Mouse (Mus musculus): ENCODE data around the gene Gtf2f2. TPM values are rescaled to one million over a fixed set of nuclear protein-coding genes. Genes with fewer than 3 reads are reported as not detected.

The Gtf2f2 gene
- 33.8 and 36.0 TPM in 2 replicates for polyA plus RNA-seq (2014; fragmentation: Nextera tagmentation; extraction: Ambion mirVana)

GRCm38 (mm10) chr14:76010102-76011061 lies at the start of gene Gtf2f2:
Gtf2f2 (minus strand) TSS chr14:76010865.
- Histone ChIP-seq H3K36me3 (ENCODE audit: control insufficient read depth, insufficient read depth, low read length) (no peaks in the 10 kb centered on the region), H3K27me3 (ENCODE audit: control insufficient read depth, insufficient read depth, low read length) (no peaks in the 10 kb centered on the region), H3K9ac (replicated peaks; ENCODE audit: low read depth, low read length) (peak within 1 kb of the TSS; percentile 69), H3K4me1 (ENCODE audit: control insufficient read depth, insufficient read depth, low read length) (peaks cover 12% of the 10 kb centered on the region; the same call in 1 of the 2 replicates), H3K4me2 (replicated peaks; ENCODE audit: low read depth, low read length) (peak within 1 kb of the TSS; percentile 68), H3K4me3 (ENCODE audit: low read depth, low read length) (peak within 1 kb of the TSS; percentile 86), H3K27ac (ENCODE audit: low read length) (peak within 1 kb of the TSS; percentile 82), H3K9me3 (ENCODE audit: control insufficient read depth, low read depth, low read length) (no peaks in the 10 kb centered on the region)
- ATAC-seq (ENCODE audit: insufficient number of reproducible peaks, insufficient read depth, low FRiP score, low read depth), result peak; percentile 90
- WGBS, result 2% methylated on average over 67 of the region's 67 CpGs

- Histone ChIP-seq H3K9ac (replicated peaks; ENCODE audit: low read depth, low read length) (no peak overlapping the region), H3K9me3 (ENCODE audit: control insufficient read depth, low read depth, low read length) (no peaks in the 10 kb centered on the region), H3K27me3 (ENCODE audit: control insufficient read depth, insufficient read depth, low read length) (no peaks in the 10 kb centered on the region), H3K4me3 (ENCODE audit: low read depth, low read length) (no peak overlapping the region), H3K36me3 (ENCODE audit: control insufficient read depth, insufficient read depth, low read length) (no peaks in the 10 kb centered on the region), H3K4me2 (replicated peaks; ENCODE audit: low read depth, low read length) (no peak overlapping the region), H3K27ac (ENCODE audit: low read length) (no peak overlapping the region), H3K4me1 (ENCODE audit: control insufficient read depth, insufficient read depth, low read length) (no peaks in the 10 kb centered on the region)
- WGBS, result 72% methylated on average over 5 of the region's 5 CpGs
- ATAC-seq (ENCODE audit: insufficient number of reproducible peaks, insufficient read depth, low FRiP score, low read depth), result no peak
Observed at GRCm38 (mm10) chr14:76059441-76059840, 48.8 kb upstream of the Gtf2f2 start.

- H3K4me2 ChIP-seq (replicated peaks; ENCODE audit: low read depth, low read length), result no peak overlapping the region
- H3K36me3 ChIP-seq (ENCODE audit: control insufficient read depth, insufficient read depth, low read length), result no peaks in the 10 kb centered on the region
- no peak for ATAC-seq (ENCODE audit: insufficient number of reproducible peaks, insufficient read depth, low FRiP score, low read depth)
- WGBS, result 76% methylated on average over 11 of the region's 11 CpGs
- no peak overlapping the region for H3K9ac ChIP-seq (replicated peaks; ENCODE audit: low read depth, low read length)
- no peaks in the 10 kb centered on the region for H3K9me3 ChIP-seq (ENCODE audit: control insufficient read depth, low read depth, low read length)
- no peak overlapping the region for H3K4me3 ChIP-seq (ENCODE audit: low read depth, low read length)
- H3K4me1 ChIP-seq (ENCODE audit: control insufficient read depth, insufficient read depth, low read length), result no peaks in the 10 kb centered on the region
- no peak overlapping the region for H3K27ac ChIP-seq (ENCODE audit: low read length)
- no peaks in the 10 kb centered on the region for H3K27me3 ChIP-seq (ENCODE audit: control insufficient read depth, insufficient read depth, low read length)
Observed at GRCm38 (mm10) chr14:76053726-76054125, 43.1 kb upstream of the Gtf2f2 start.

- H3K4me3 ChIP-seq (ENCODE audit: low read depth, low read length), result no peak overlapping the region
- 79% methylated on average over 7 of the region's 7 CpGs for WGBS
- no peak overlapping the region for H3K27ac ChIP-seq (ENCODE audit: low read length)
- no peak overlapping the region for H3K9ac ChIP-seq (replicated peaks; ENCODE audit: low read depth, low read length)
- no peak overlapping the region for H3K4me2 ChIP-seq (replicated peaks; ENCODE audit: low read depth, low read length)
- no peaks in the 10 kb centered on the region for H3K9me3 ChIP-seq (ENCODE audit: control insufficient read depth, low read depth, low read length)
- no peak for ATAC-seq (ENCODE audit: insufficient number of reproducible peaks, insufficient read depth, low FRiP score, low read depth)
- no peaks in the 10 kb centered on the region for H3K36me3 ChIP-seq (ENCODE audit: control insufficient read depth, insufficient read depth, low read length)
- no peaks in the 10 kb centered on the region for H3K4me1 ChIP-seq (ENCODE audit: control insufficient read depth, insufficient read depth, low read length)
- no peaks in the 10 kb centered on the region for H3K27me3 ChIP-seq (ENCODE audit: control insufficient read depth, insufficient read depth, low read length)
Observed at GRCm38 (mm10) chr14:76051966-76052365, 41.3 kb upstream of the Gtf2f2 start.

GRCm38 (mm10) chr14:76045767-76046166 lies 35.1 kb upstream of the Gtf2f2 start:
- no peak overlapping the region for H3K4me3 ChIP-seq (ENCODE audit: low read depth, low read length)
- H3K36me3 ChIP-seq (ENCODE audit: control insufficient read depth, insufficient read depth, low read length), result no peaks in the 10 kb centered on the region
- no peak overlapping the region for H3K9ac ChIP-seq (replicated peaks; ENCODE audit: low read depth, low read length)
- no peak overlapping the region for H3K27ac ChIP-seq (ENCODE audit: low read length)
- ATAC-seq (ENCODE audit: insufficient number of reproducible peaks, insufficient read depth, low FRiP score, low read depth), result no peak
- H3K4me1 ChIP-seq (ENCODE audit: control insufficient read depth, insufficient read depth, low read length), result no peaks in the 10 kb centered on the region
- 50% methylated on average over 1 of the region's 1 CpGs for WGBS
- H3K4me2 ChIP-seq (replicated peaks; ENCODE audit: low read depth, low read length), result no peak overlapping the region
- H3K9me3 ChIP-seq (ENCODE audit: control insufficient read depth, low read depth, low read length), result no peaks in the 10 kb centered on the region
- no peaks in the 10 kb centered on the region for H3K27me3 ChIP-seq (ENCODE audit: control insufficient read depth, insufficient read depth, low read length)

- Histone ChIP-seq H3K9me3 (ENCODE audit: control insufficient read depth, low read depth, low read length) (no peaks in the 10 kb centered on the region), H3K9ac (replicated peaks; ENCODE audit: low read depth, low read length) (no peak overlapping the region), H3K27ac (ENCODE audit: low read length) (no peak overlapping the region), H3K36me3 (ENCODE audit: control insufficient read depth, insufficient read depth, low read length) (no peaks in the 10 kb centered on the region), H3K4me1 (ENCODE audit: control insufficient read depth, insufficient read depth, low read length) (no peaks in the 10 kb centered on the region), H3K4me2 (replicated peaks; ENCODE audit: low read depth, low read length) (no peak overlapping the region), H3K4me3 (ENCODE audit: low read depth, low read length) (no peak overlapping the region), H3K27me3 (ENCODE audit: control insufficient read depth, insufficient read depth, low read length) (no peaks in the 10 kb centered on the region)
- ATAC-seq (ENCODE audit: insufficient number of reproducible peaks, insufficient read depth, low FRiP score, low read depth), result no peak
- 51% methylated on average over 3 of the region's 3 CpGs for WGBS
Observed at GRCm38 (mm10) chr14:76044164-76044557, 33.5 kb upstream of the Gtf2f2 start.

- no peaks in the 10 kb centered on the region for H3K4me1 ChIP-seq (ENCODE audit: control insufficient read depth, insufficient read depth, low read length)
- no peaks in the 10 kb centered on the region for H3K9me3 ChIP-seq (ENCODE audit: control insufficient read depth, low read depth, low read length)
- H3K36me3 ChIP-seq (ENCODE audit: control insufficient read depth, insufficient read depth, low read length), result no peaks in the 10 kb centered on the region
- 74% methylated on average over 14 of the region's 14 CpGs for WGBS
- no peak overlapping the region for H3K4me3 ChIP-seq (ENCODE audit: low read depth, low read length)
- no peak overlapping the region for H3K9ac ChIP-seq (replicated peaks; ENCODE audit: low read depth, low read length)
- no peak for ATAC-seq (ENCODE audit: insufficient number of reproducible peaks, insufficient read depth, low FRiP score, low read depth)
- no peaks in the 10 kb centered on the region for H3K27me3 ChIP-seq (ENCODE audit: control insufficient read depth, insufficient read depth, low read length)
- H3K27ac ChIP-seq (ENCODE audit: low read length), result no peak overlapping the region
- H3K4me2 ChIP-seq (replicated peaks; ENCODE audit: low read depth, low read length), result no peak overlapping the region
Observed at GRCm38 (mm10) chr14:76043251-76044163, 32.8 kb upstream of the Gtf2f2 start.

GRCm38 (mm10) chr14:76033221-76033637 lies 22.6 kb upstream of the Gtf2f2 start:
- WGBS, result 27% methylated on average over 7 of the region's 7 CpGs
- Histone ChIP-seq H3K9me3 (ENCODE audit: control insufficient read depth, low read depth, low read length) (no peaks in the 10 kb centered on the region), H3K4me3 (ENCODE audit: low read depth, low read length) (no peak overlapping the region), H3K36me3 (ENCODE audit: control insufficient read depth, insufficient read depth, low read length) (no peaks in the 10 kb centered on the region), H3K27ac (ENCODE audit: low read length) (no peak overlapping the region), H3K4me2 (replicated peaks; ENCODE audit: low read depth, low read length) (no peak overlapping the region), H3K9ac (replicated peaks; ENCODE audit: low read depth, low read length) (no peak overlapping the region), H3K4me1 (ENCODE audit: control insufficient read depth, insufficient read depth, low read length) (peaks cover 3% of the 10 kb centered on the region; the same call in 1 of the 2 replicates), H3K27me3 (ENCODE audit: control insufficient read depth, insufficient read depth, low read length) (no peaks in the 10 kb centered on the region)
- no peak for ATAC-seq (ENCODE audit: insufficient number of reproducible peaks, insufficient read depth, low FRiP score, low read depth)
